Mouse (Mus musculus): ENCODE data around the gene Emc7. TPM values are rescaled to one million over a fixed set of nuclear protein-coding genes. Genes with fewer than 3 reads are reported as not detected.
"Not testable (repeated sequence)": the region's sequence is repeated elsewhere in the genome, so short reads cannot be mapped to it uniquely, and the experiment has no call there.

The Emc7 gene
- 25.0 and 25.2 TPM in 2 replicates for polyA plus RNA-seq (2015; fragmentation: Nextera tagmentation; extraction: Ambion mirVana)

DNA sequence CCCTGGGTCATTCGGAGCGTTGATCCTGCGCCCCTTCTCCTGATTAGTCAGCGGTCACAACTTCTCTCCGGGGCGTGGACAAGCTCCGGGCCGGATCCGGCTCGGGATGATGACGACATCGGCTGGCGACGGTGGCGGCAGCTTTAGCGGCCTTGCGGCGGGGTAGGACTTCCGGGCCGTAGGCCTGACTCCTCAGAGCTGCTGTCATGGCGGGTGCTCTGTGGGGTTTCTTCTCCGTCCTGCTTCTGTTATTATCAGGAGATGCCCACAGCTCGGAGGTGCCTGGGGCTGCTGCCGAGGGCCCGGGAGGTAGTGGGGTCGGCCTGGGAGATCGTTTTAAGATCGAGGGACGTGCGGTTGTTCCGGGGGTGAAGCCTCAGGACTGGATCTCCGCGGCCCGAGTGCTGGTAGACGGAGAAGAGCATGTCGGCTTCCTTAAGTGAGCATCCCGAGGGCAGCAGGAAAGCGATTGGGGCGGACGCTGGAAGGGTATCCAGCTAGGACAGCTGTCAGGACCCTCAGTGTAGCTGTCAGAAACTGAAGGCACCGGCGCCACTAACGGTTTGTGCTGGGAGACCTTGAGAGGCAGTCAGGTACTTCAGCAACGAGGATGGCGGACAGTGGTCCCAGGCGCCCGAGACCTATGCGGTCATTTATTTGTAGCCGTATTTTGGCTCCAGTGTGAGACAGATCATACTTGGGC, at the start of gene Emc7:
Gene Emc7 (plus strand): TSS at position 136 of the 703 bp plus-strand sequence.
- DNase-seq (ENCODE audit: low spot score): peak; percentile 94

GRCm38 (mm10) chr2:112407030-112407429, 47.8 kb upstream of the Emc7 start:
- no peak for DNase-seq (ENCODE audit: low spot score)

- DNase-seq (ENCODE audit: low spot score): no peak
These were observed 29.5 kb upstream of the Emc7 start for GRCm38 (mm10) chr2:112425308-112425707.

- DNase-seq (ENCODE audit: low spot score): not testable (repeated sequence)
These were observed 26.3 kb upstream of the Emc7 start for GRCm38 (mm10) chr2:112428534-112428933.

DNA sequence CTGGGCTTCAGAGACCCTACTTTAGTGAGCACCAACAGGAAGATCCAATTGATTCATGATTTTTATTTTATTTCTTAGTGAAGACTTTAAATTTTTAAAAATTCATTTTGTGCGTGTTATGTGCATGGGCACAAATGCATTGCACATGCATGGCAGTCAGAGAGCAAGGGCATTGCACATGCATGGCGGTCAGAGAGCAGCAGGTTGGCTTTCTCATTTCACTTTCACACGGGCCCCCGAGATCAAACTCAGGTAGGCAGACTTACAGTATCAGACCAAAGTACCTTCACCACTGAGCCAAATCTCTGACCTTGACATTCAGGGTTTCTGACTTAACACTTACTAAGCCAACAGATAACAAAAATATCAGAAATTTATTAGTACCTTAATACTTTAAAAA, 25.1 kb upstream of the Emc7 start:
- DNase-seq (ENCODE audit: low spot score): no peak

- no peak for DNase-seq (ENCODE audit: low spot score)
These were observed 24.4 kb upstream of the Emc7 start for GRCm38 (mm10) chr2:112430403-112430802.

DNA sequence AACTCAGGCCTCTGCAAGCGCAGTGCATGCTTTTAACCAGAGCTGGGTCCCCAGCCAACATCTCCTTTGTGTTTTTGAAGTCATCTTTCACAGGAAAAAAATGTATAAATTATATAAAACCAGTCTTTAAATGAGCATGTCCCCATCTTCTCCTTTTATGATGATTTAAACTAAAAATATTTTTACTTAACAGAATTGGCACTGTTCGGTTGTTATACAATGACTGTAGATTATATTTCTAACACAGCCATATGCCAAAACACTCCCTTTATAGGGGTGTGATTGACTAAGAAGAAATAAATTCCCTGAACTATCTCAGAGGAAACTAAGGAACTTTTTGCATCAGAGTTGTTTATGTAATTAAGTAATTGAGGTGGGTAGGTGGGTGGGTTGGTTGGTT, 22.3 kb upstream of the Emc7 start:
- DNase-seq (ENCODE audit: low spot score): no peak

DNA sequence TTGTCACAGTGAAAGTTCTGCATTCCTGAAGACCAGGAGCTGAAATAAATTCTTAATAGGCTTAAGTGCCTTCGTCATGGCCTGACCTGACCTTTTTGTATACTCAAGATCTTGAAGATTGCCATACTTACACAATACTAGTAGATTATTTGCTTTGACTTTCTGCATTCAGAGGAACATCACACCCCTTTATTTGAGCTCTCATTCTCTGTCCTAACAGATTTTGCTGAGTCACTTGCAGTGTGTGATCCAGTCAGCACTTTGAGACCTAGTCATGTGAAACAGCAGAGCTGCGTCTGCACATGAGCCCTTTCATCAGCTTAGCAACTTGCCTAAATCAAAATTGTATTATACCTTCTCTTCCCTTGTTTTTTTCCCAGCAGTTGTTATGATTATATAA, 21.4 kb upstream of the Emc7 start:
- DNase-seq (ENCODE audit: low spot score): no peak

DNA sequence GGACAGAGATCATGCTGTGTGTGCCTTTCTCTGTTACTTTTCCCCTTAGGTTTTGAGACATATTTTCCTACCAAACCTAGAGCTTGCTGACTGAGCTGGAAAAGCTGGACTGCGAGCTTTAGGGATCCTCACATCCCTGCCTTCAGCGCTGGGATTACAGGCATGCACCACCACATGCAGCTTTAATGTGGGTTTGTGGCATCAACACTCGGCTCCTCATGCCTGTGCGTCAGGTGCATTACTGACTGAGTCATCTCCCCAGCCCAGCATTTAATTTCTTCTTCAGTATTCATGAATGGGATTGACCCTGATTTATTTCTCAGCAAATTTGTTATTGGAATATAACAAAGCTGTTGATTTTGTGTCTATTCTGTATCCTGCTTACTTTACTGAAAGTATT, 18.5 kb upstream of the Emc7 start:
- no peak for DNase-seq (ENCODE audit: low spot score)

DNA sequence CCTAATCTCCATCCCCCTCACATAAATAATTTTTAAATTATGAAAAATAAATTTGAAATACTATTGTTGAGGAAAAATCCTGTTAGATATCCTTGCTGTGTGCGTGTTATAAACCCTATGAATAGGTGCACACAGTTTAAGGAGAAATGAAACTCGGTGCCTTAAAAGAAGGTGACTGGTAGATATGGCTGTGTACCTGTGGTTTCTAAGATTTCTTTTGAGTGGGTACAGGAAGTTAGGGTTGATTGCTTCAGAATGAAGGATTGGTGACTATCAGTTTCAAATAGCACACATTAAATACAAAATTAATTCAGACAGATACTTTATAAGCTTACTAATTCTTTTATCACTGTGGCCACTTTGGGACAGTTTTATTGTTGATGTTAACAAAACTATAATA, 17.2 kb upstream of the Emc7 start:
- DNase-seq (ENCODE audit: low spot score): no peak

DNA sequence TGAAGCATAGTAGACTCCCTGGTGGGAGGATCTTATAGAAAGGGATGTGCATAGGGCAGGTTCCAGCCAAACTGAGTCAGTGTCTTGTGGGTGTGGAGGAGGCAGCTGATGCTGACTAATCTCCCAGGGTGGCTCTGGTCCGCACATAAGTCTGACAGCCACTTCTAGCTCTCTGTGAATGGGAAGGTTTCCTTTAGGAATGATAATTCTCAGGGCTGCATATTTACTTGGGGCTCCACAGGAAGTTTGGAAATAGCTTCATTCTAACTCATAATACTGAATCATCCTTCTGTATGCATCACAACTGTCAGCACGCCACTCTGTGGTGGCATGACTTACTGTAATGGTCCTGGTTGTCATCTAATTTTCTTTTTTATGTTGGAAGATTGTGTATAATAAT, 11.3 kb upstream of the Emc7 start:
- no peak for DNase-seq (ENCODE audit: low spot score)

GRCm38 (mm10) chr2:112445511-112445910, 9.3 kb upstream of the Emc7 start:
- no peak for DNase-seq (ENCODE audit: low spot score)

DNA sequence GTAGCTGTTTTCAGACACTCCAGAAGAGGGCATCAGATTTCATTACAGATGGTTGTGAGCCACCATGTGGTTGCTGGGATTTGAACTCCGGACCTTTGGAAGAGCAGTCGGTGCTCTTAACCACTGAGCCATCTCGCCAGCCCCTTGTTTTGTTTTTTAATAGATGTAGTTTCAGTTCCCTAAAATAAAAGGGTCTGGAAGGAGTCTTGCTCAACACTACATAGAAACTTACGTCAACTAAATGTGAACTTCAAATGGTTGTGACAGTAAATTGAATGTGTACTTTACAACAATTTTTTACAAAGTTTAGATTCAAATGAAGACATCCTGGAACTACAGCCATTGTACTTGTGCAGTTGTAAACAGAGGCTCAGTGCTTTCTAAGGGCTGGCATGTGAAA, 6.8 kb upstream of the Emc7 start:
- not testable (repeated sequence) for DNase-seq (ENCODE audit: low spot score)

DNA sequence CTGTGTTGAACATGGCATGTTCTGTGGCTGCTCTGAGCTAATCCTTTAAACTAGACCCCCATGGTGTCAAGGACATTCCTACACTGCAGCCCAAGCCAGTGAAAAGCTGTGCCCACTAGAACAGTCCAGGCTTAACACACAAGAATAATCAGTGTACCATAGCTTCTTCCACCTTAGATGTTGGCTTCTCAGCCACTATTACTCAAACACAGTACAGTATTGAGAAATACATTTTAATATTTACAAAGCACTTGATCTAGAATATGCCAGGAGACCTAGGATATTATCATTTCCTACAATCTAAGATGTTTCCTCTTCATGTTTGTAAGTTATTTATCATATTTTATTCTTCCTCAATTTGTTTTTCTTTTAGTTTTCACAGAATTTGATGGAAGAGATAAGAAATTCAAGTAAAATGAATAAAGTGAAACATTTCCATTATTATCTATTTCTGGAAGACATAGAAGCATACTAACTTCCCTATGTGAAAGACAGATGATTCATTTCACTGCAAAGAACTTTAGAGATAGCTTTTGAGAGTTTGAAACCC, 6.2 kb upstream of the Emc7 start:
- no peak for DNase-seq (ENCODE audit: low spot score)

DNA sequence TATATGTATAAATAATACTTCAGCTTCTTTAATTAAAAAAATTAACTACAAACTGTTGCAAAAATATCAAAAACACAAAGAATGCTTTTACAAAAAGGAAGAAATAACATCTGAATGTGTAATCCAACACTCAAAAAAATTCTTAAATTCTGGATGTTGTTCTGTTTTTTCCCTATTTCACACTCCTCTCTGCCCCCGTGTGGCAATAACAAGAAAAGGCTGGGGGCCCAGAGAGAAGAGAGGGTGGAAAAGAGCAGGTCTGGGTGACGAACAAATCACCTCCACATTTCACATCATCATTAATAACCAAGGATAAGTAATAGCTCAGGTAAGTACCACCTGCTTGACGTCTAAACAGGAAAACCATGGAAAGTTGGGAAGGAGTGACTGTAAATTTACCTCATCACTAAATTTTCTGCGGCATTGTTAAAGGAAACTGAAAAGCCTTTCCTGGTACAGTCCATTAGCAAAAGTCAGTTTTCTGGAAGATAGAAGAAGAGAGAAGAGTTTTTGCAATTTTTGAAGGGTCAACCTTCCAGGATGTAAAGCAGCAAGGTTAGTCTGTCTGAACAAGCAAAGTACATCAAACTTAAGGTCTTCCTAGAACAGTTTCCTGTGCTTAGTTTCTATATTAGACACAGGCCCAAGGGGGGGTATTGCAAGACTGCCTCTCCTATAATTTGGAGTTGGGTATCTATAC, 5.0 kb upstream of the Emc7 start:
- DNase-seq (ENCODE audit: low spot score): peak; percentile 33

DNA sequence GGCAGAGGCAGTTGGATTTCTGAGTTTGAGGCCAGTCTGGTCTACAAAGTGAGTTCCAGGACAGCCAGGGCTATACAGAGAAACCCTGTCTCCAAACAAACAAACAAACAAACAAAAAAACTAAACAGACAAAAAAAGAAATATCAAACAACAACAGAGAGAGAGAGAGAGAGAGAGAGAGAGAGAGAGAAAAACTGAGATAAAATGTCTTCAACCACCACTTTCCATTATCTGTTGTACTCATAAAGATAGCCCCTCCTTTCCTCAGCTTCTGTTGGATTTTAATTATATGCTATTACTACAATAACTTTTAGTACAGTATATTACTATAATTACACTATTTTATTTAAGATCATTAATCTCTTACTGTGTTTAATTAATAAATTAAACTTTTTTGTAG, 2.3 kb upstream of the Emc7 start:
- DNase-seq (ENCODE audit: low spot score): not testable (repeated sequence)

DNA sequence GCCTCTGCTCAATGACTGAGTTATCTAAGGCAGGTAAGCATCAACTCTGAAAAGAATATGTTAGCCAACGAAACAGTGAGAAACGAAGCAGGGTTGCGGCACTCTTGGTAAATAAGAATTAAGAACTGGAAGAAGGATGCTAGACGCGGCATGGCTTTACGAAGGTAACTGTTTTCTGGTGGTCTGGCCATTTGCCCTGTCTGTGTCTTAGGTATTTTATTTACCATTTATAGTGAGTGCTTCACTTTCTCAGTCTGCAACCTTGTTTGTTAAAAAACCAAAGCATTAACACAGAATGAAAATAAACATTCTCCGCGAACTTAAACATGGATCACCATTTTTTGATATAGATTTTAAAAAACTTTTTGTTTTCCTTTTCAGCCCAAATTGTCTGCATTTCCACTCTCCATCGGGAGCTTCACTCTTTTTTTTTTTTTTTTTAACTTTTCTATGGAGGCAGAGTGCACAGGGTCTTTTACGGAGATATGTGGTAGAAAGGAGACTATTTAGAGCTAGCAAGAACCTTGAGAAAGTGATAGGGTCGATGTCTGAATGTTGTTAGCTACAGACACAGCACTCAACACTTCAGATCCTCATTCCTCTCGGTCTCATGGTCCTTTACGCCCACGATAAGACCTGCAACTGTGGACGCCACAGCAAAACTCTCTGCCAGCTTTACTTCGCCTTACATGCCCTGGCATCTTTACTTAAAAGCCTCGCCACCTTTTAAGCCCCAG, 504 bp upstream of the Emc7 start:
- no peak for DNase-seq (ENCODE audit: low spot score)

GRCm38 (mm10) chr2:112460557-112460956, 5.8 kb downstream of the Emc7 start:
- DNase-seq (ENCODE audit: low spot score): no peak

GRCm38 (mm10) chr2:112469542-112469941, 14.7 kb downstream of the Emc7 start:
- no peak for DNase-seq (ENCODE audit: low spot score)

GRCm38 (mm10) chr2:112470961-112471381, 16.2 kb downstream of the Emc7 start:
- no peak for DNase-seq (ENCODE audit: low spot score)

GRCm38 (mm10) chr2:112472076-112472475, 17.3 kb downstream of the Emc7 start:
- DNase-seq (ENCODE audit: low spot score): no peak

All from thymus, postnatal 0 days (tissue).